Mouse (Mus musculus): Measurements from ENCODE around the gene C8g.
A peak's percentile ranks its signal among the peaks of the same experiment; 100 is the strongest.

The C8g gene

GRCm38 (mm10) chr2:25468962-25469915, 32.3 kb downstream of the C8g start:
- no peak for DNase-seq (ENCODE audit: extremely low read depth, low read depth, low spot score)

GRCm38 (mm10) chr2:25467606-25468303, 33.8 kb downstream of the C8g start:
- DNase-seq (ENCODE audit: extremely low read depth, low read depth, low spot score), result no peak

- no peak for DNase-seq (ENCODE audit: extremely low read depth, low read depth, low spot score)
Observed at GRCm38 (mm10) chr2:25465816-25466635, 35.5 kb downstream of the C8g start.

DNA sequence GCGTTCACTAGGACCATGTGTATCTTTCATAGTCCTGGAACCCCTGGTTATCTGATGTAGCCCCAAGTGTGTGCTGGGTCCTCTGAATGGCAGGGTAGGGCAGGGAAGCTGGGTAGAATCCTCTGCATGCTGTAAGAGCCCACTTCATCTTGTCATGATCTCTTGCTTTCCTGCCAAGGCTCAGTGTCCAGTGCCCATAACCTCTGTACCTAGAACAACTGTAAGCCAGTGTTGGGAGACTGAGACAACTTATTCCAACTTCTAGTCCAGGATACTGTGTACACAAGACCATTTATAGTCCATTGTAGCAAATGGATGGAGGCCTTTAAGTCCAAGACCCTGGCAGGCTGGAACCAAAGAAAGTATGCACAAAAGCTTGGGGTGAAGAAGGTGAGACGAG, 36.3 kb downstream of the C8g start:
- no peak for DNase-seq (ENCODE audit: extremely low read depth, low read depth, low spot score)

DNA sequence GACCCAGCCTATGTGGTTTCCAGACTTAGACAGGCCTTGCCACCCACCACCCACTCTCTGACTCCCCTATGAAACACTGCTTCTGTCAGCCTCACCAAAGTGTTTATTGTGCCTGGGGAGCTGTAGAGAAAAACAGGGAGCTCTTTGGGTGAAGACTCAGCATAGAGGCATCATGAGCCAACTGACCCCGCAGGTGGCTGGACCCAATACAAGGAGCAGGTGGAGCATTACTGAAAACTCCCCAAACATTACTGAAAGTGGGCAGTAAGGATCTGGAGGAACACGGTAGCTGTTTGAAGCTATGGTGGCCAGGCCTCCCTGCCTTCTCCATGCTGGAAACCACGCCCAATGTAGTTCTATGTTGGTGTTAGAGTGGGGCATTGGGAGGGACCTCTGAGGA, 37.9 kb downstream of the C8g start:
- DNase-seq (ENCODE audit: extremely low read depth, low read depth, low spot score), result no peak

DNA sequence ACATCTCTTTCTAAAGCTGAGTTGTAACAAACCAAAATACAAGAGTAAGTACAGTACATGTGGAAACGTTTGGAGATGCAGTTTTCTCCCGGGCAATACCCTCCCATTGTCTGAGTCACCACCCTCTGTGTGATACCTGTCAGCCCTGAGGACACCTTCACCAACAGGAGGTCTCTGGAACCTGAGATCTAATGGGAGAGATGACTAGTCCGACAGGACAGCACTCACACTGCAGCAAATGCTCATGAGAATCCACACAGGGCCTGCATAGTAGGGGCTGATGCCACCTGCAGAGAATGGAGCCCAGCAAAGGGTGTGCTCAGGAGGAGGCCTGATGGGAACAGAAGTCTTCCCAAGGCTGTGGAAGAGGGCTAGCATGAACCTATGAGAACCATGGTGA, 40.1 kb downstream of the C8g start:
- no peak for DNase-seq (ENCODE audit: extremely low read depth, low read depth, low spot score)

GRCm38 (mm10) chr2:25460551-25461309, 40.8 kb downstream of the C8g start, which contains the start of gene Paxx:
Paxx (minus strand) TSS chr2:25461094.
- peak; percentile 85 for DNase-seq (ENCODE audit: extremely low read depth, low read depth, low spot score)

GRCm38 (mm10) chr2:25460135-25460534, 41.4 kb downstream of the C8g start:
- DNase-seq (ENCODE audit: extremely low read depth, low read depth, low spot score), result no peak

DNA sequence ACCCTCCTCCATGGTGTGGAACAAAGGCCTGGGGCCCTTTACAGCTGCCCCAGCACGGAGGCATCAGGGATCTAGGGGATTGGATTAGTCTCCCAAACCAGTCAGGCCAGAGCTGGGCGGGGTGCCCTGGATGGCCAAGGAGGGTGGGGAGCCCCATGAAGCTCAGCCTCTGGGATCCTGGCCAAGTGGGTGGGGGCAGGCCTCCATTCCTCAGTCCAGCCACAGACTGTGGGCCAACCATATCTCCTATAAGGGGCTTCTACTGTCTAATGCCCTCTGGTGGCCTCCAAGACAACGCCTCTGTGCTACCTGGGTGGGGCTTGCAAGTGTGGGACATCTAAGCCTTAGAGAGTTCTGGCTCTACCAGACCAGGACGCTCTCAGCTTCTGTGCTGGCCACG, 42.6 kb downstream of the C8g start:
- DNase-seq (ENCODE audit: extremely low read depth, low read depth, low spot score), result no peak

DNA sequence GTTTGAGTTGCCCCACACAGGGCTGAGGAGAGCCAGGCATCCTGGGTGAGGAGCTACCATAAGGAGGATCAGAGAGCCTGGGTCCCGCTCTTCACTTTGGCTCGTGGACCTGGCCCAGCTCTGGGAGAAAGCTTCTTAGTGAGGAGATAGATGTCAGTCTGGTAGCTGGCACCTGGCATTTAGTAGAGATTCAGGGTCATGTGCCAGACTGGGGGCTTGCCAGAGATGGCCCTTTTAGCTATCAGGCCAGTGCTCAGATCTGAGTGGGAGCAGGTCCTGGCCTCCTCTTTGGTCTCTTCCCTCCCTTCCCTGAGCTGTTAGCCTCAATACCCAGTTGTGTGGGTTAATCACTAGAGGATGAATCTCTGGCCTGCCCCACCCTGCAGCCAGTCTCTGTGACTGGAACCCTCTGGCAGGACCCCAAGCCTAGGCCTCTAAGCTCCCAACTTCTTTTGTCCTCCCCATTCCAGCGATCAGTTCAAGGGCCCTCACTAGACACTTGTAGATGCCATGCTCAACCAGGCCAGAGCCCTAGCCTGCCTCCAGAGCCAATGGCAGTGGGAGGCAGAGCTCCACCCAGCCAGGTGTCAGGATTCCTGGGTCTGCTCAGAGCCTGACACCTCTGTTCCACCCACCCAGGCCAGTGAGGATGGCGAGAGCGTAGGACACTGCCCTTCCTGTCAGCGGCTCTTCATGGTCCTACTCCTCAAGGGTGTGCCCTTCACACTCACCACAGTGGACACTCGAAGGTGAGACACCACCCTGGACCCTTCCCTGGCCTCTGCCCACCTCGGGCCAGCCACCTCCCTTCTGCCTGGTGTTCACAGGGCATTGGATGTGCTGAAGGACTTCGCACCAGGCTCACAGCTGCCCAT, 44.3 kb downstream of the C8g start:
- no peak for DNase-seq (ENCODE audit: extremely low read depth, low read depth, low spot score)

DNA sequence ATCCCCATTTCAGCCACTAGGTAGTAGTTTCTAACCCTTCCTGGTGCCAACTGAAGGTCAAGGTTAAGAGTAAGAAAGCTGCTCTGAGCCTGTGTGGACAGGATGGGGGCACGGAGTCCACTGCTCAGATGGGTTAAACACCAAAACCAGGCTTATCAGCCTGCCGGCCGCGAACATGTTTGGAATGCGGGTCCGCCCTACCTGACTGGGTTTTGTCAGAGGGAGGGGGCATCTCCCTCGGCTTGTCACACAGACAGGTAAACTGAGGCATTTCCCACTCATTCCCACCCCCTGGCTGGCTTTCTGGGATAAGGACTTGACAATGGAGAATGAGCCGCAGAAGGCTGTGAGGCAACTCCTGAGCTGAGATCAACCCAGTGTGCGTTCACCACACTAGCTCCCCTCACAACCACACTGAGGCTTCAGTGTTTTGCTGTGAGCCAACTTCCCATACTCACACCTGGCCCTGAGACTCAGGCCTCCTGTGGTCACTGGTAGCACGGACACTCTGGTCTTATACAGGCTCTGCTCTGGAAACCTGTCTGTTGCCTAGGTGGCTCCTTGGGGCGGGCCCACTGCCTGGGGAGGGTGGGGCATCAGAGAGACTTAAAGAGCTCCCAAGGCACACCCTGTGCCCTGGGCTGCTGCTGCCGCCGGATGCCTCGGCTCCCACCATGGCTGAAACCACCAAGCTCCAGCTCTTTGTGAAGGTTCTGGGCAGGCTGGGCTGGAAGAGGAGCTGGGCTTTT, 45.1 kb downstream of the C8g start, which contains the start of gene Clic3:
Clic3 (plus strand) TSS at position 634 of the 749 bp plus-strand sequence.
- DNase-seq (ENCODE audit: extremely low read depth, low read depth, low spot score), result no peak

DNA sequence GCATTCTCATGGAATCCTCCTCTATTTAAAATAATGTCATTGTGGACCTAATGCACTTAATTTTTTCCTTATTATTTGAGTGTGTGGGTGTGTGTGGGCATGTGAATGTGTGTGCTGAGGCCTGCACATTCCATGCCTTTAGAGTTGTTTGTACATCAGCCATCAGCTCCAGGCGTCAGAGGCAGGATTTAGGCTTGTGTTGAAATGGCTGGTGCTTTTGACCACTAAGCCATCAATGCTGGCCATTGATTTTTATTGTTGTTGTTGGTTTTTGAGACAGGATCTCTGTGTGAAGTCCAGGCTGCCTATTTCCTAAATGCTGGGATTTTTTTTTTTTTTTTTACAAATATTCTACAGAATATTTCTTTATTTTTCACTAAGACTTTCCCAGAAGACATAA, 48.6 kb downstream of the C8g start:
- DNase-seq (ENCODE audit: extremely low read depth, low read depth, low spot score), result no peak

DNA sequence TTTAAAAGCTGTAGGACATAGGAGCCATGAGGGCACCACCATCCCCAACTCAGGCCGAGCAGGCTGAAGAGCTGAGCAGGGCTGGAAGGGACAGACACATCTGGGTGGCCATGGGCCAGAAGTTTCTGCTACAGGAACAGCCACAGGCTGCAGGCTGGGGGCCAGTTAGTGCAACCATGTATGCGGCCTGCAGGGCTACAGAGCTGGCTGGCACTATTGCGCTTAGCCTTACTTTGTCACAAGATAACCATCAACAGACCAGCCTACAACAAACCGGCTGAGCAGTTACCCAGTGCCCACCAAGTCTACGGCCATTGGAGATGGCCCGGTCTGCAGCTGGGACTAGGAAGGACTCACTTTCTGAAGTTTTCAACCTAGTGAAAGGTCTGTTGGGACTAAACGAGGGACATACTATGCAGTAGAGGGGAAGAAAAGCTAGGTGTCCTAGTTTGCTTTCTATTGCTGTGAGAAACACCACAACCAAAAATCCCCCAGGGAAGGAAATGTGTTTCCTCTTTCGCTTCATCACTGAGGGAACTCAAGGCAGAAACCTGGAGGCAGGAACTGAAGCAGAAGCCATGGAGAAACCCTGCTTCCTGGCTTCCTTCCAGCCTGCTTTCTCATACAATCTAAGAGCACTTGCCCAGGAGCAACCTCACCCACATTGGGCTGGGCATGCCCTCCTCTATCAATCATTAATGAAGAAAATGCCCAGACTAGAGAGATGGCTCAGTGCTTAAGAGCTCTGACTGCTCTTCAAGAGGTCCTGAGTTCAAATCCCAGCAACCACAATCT, 50.5 kb downstream of the C8g start:
- DNase-seq (ENCODE audit: extremely low read depth, low read depth, low spot score), result no peak
